Mouse (Mus musculus) lung, embryonic 14.5 days (tissue): ENCODE measurements around the gene Sprr2a2. TPM values are rescaled to one million over a fixed set of nuclear protein-coding genes. Genes with fewer than 3 reads are reported as not detected.
"Not testable (repeated sequence)": the region's sequence is repeated elsewhere in the genome, so short reads cannot be mapped to it uniquely, and the experiment has no call there.

ENCODE experiments used
- ATAC-seq: fragments of 200-750 bp; cut with Nextera tagmentation; 2 replicates; pipeline ENCODE4 v1.8.0; 2017; ENCODE audit warnings: mild to moderate bottlenecking, moderate TSS enrichment, moderate library complexity; ENCODE audit not compliant: insufficient read depth
- DNase-seq: peaks from one replicate; pipeline ENCODE4 v3.0.0-alpha.2; 2015
- H3K27ac ChIP-seq: fragments of 300-500 bp; sonication (generic); 2 replicates; pipeline ENCODE4 v1.5.1; 2014; ENCODE audit warnings: low read depth, mild to moderate bottlenecking, moderate library complexity
- H3K27me3 ChIP-seq: fragments of 300-500 bp; sonication (generic); 2 replicates; pipeline ENCODE4 v1.6.1; 2014; ENCODE audit warnings: low read length, control low read depth; ENCODE audit not compliant: insufficient read depth
- H3K36me3 ChIP-seq: fragments of 300-500 bp; sonication (generic); 2 replicates; pipeline ENCODE4 v1.6.1; 2014; ENCODE audit warnings: control low read depth; ENCODE audit not compliant: insufficient read depth
- H3K4me1 ChIP-seq: fragments of 300-500 bp; sonication (generic); 2 replicates; pipeline ENCODE4 v1.6.1; 2014; ENCODE audit warnings: antibody characterized with exemption, control low read depth; ENCODE audit not compliant: insufficient read depth
- H3K4me2 ChIP-seq: fragments of 300-500 bp; sonication (generic); 2 replicates; pipeline ENCODE4 v1.6.1; 2014; ENCODE audit warnings: mild to moderate bottlenecking
- H3K4me3 ChIP-seq: fragments of 300-500 bp; sonication (generic); 2 replicates; pipeline ENCODE4 v1.5.1; 2014; ENCODE audit warnings: low read depth, low read length
- H3K9ac ChIP-seq: fragments of 300-500 bp; sonication (generic); 2 replicates; pipeline ENCODE4 v1.6.1; 2014
- H3K9me3 ChIP-seq: fragments of 300-500 bp; sonication (generic); 2 replicates; pipeline ENCODE4 v1.6.1; 2016; ENCODE audit warnings: low read depth, low read length, control low read depth
- WGBS: fragments of 180-500 bp; shearing (Covaris S2); extraction: QIAGEN DNeasy Blood & Tissue Kit; methylation state at CpG from one replicate; pipeline ENCODE4 v1.1.7; 2014; 5-methylcytosine and 5-hydroxymethylcytosine counted together
- polyA plus RNA-seq: library from polyadenylated mRNA; unstranded; fragments of >200 nt; fragmentation: Nextera tagmentation; extraction: Ambion mirVana; gene quantifications from 2 replicates; pipeline ENCODE4 v1.2.1, GENCODE M21; 2014

Gene Sprr2a2
- polyA plus RNA-seq, 1 experiment from 2014 or later = 1.3 TPM

DNA sequence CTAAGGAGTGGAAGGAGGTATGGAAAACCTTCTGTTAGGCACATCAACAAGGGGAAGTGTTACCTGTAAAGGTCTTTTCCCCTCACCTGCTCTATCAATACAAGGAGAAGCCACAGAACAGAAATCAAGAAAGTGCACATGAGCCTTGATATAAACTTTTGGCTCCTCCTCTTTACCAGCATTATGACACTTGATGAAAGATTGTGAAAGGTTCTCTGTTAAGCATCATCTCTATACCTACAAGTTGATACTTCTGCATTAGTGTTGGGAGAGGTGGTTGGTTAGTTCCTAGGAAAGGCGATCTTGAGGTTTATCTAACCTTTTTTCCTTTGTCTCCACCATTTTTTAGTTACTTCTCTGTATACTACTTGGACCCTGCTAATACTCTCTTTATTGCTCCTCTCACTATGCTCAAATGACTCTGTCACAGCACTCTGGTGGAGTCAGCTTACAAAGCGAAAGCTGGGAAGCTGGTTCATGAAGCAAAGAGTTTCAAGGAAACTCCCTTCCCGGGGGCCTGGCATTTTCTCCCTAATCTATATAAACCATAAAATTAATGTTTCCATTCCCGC is 55.8 kb downstream of the Sprr2a2 start:
- ATAC-seq = peak; percentile 24; the same call in 1 of the 2 replicates
- H3K27ac ChIP-seq, DNase-seq, H3K9me3 ChIP-seq, H3K4me3 ChIP-seq, H3K4me2 ChIP-seq, H3K4me1 ChIP-seq, H3K9ac ChIP-seq, H3K36me3 ChIP-seq, H3K27me3 ChIP-seq: not testable (repeated sequence)
- no CpG with 5 or more reads among the region's 4 CpGs for WGBS

DNA sequence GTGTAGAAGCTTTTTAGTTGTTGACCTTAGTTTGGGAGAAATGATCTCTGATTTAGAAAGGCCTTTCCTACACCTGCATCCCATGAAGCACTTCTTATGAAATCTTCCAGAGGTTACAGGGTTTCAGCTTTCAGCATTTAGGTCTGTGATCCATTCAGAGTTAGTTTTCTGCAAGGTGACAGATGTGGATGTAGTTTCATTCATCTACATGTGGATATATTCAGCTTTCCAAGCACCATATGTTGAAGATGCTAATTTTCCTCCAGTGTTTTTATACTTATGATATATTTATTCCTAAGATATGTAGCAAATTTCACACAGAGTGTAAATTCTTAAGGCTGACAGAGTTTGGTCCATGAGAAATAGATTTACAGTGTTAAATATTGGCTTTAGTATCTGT is 57.8 kb downstream of the Sprr2a2 start:
- H3K36me3 ChIP-seq, ATAC-seq, H3K4me1 ChIP-seq, H3K9me3 ChIP-seq, H3K9ac ChIP-seq, H3K27me3 ChIP-seq, DNase-seq, H3K4me2 ChIP-seq, H3K27ac ChIP-seq, H3K4me3 ChIP-seq: not testable (repeated sequence)

DNA sequence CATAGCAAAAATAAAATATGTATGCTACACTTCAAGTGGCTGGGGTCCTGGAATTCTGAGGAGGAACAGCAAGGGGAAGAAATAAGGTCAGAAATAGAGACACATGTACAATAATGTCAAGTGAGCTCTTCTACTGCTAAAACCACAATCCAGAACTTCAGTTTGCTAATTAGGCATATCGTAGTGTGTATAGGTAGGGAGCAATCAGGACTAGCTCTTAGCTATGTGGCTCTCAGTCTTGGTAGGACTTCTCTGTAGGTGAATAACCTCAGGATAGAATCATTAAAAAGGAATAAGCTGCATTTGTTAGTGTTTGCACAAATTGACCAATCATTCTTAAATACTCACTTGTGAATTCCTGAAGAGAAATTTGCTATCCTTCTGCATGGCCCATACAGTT is 58.3 kb downstream of the Sprr2a2 start:
- not testable (repeated sequence) for H3K27me3 ChIP-seq, H3K27ac ChIP-seq, ATAC-seq, H3K36me3 ChIP-seq, H3K4me1 ChIP-seq, H3K4me3 ChIP-seq, DNase-seq, H3K4me2 ChIP-seq, H3K9me3 ChIP-seq, H3K9ac ChIP-seq
- WGBS = no CpG with 5 or more reads among the region's 1 CpGs

DNA sequence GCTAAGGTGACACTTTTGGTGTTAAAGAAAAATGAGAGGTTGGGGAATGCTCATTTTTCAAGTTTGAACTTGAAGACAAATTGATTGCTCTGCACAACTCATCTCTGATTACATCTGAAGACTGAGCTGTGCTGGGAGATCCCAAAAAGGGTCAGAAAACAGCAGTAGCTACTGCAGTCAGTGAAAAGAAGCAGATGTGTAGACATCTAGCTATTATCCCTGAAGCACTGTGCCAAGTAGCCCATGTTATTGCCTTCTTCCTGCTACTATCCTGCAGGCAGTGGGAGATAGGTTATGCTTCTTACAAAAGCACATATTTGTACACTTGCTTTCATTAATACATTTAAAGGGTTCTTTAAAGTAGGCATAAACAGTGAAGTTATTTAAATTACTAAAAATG is 63.9 kb downstream of the Sprr2a2 start:
- not testable (repeated sequence) for H3K4me1 ChIP-seq, H3K36me3 ChIP-seq, H3K27me3 ChIP-seq, ATAC-seq, H3K4me3 ChIP-seq, H3K9me3 ChIP-seq, H3K27ac ChIP-seq, H3K9ac ChIP-seq, DNase-seq, H3K4me2 ChIP-seq

DNA sequence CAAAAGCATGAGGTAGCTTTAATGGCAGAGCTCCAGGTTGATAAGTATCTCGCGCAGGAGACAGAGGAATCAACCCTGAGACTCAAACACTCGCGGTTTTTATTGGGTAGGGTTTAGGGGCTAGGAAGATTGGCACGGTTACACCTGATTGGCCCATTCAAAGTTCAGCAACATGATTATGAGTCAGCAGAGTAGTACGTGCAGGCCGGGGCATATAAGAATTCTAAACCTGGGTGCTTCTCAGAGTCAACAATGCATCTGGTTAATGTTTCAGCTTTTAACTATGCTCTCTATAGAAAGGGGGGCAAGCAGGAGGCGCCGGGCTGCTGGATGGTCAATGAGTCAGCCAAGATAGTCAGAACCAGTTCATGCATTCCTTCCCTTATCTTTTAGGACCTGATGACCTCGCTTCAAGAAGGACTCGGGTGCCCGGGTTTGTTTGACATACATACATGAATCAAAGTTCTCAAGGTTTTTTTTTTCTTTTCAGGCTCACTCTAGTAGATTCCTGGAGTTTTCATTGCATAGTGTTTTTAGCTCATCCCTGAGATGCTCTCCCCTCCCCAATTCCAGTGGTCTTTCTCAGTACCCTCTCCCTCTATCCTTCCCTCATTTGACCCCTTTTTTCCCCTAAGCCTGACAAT is 65.4 kb downstream of the Sprr2a2 start:
- not testable (repeated sequence) for H3K27ac ChIP-seq, H3K36me3 ChIP-seq, DNase-seq, H3K27me3 ChIP-seq, H3K4me3 ChIP-seq, H3K4me2 ChIP-seq, H3K4me1 ChIP-seq, H3K9me3 ChIP-seq, H3K9ac ChIP-seq
- 17% methylated on average over 5 of the region's 12 CpGs for WGBS
- peak; percentile 73 for ATAC-seq

DNA sequence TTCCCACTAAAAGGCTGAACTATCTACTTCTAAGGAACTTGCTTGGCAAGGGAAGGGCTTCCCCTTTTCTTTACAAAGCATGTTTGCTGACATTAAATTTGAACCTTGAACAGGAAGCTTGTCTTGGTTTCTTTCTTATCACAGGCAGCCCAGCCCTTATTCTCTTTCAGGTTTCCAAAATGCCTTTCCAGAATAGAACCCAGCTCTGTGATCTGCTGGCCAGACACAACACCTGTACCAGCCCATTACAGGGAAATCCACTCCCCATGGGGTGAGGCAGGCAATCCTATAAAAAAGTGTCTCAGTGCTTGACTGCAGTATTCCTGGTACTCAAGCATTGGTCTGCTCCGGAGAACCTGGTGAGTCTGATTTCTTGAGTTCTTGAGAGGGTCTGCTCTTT is 69.4 kb downstream of the Sprr2a2 start, which contains the start of gene Sprr2a3:
Sprr2a3 (plus strand) TSS at position 317 of the 400 bp plus-strand sequence.
- not testable (repeated sequence) for ATAC-seq
- 80% methylated on average over 1 of the region's 1 CpGs for WGBS

DNA sequence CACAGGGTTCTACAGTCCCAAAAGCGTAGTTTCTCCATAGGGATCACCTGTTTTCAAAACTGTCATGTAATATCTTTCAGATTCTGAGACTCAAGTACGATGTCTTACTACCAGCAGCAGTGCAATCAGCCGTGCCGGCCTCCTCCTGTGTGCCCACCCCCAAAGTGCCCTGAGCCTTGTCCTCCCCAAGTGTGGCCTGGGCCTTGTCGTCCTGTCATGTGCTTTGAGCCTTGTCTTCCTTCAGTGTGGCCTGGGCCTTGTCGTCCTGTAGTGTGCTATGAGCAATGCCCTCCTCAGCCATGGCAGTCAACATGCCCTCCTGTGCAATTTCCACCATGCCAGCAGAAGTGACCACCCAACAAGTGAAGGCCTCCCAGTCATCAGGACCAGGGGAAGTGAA is 72.8 kb downstream of the Sprr2a2 start:
- H3K9ac ChIP-seq, H3K4me1 ChIP-seq, H3K36me3 ChIP-seq, H3K4me2 ChIP-seq, H3K9me3 ChIP-seq, ATAC-seq, H3K27ac ChIP-seq, H3K4me3 ChIP-seq, H3K27me3 ChIP-seq, DNase-seq: not testable (repeated sequence)
- WGBS = 65% methylated on average over 3 of the region's 6 CpGs

More for the DNA sequence above, 69.4 kb downstream of the Sprr2a2 start, which contains the start of gene Sprr2a3:
- H3K4me1 ChIP-seq, H3K4me2 ChIP-seq, H3K27ac ChIP-seq, H3K27me3 ChIP-seq, H3K9me3 ChIP-seq, H3K4me3 ChIP-seq, H3K36me3 ChIP-seq, DNase-seq, H3K9ac ChIP-seq: not testable (repeated sequence)

Other genes with a start within 250 kb of the Sprr2a2 start
- not detected in 2 replicates for gene Pglyrp3, start 201.3 kb upstream of the Sprr2a2 start, polyA plus RNA-seq
- gene Lor, start 132.8 kb upstream of the Sprr2a2 start, polyA plus RNA-seq = 0.14 and 0.30 TPM in 2 replicates
- gene Prr9, start 92.0 kb upstream of the Sprr2a2 start, polyA plus RNA-seq = not detected in 2 replicates
- not detected in 2 replicates for gene Lelp1, start 73.2 kb upstream of the Sprr2a2 start, polyA plus RNA-seq
- gene Sprr2a1, start 121 bp upstream of the Sprr2a2 start, polyA plus RNA-seq = not detected in 2 replicates
- not detected in 2 replicates for gene Sprr2a3, start 69.5 kb downstream of the Sprr2a2 start, polyA plus RNA-seq
- not detected in 2 replicates for gene Sprr2b, start 100.7 kb downstream of the Sprr2a2 start, polyA plus RNA-seq
- not detected in 2 replicates for gene Sprr2d, start 123.2 kb downstream of the Sprr2a2 start, polyA plus RNA-seq
- gene Sprr2e, start 136.2 kb downstream of the Sprr2a2 start, polyA plus RNA-seq = not detected in 2 replicates
- gene Sprr2f, start 149.3 kb downstream of the Sprr2a2 start, polyA plus RNA-seq = not detected in 2 replicates
- not detected in 2 replicates for gene Sprr2h, start 169.8 kb downstream of the Sprr2a2 start, polyA plus RNA-seq
- not detected in 2 replicates for gene Sprr2i, start 192.1 kb downstream of the Sprr2a2 start, polyA plus RNA-seq
- gene Sprr2j-ps, start 202.2 kb downstream of the Sprr2a2 start, polyA plus RNA-seq = not detected in 2 replicates
- gene Gm9774, start 213.5 kb downstream of the Sprr2a2 start, polyA plus RNA-seq = 7.7 and 7.9 TPM in 2 replicates
- not detected in 2 replicates for gene Sprr2k, start 216.7 kb downstream of the Sprr2a2 start, polyA plus RNA-seq
- gene Sprr1b, start 222.9 kb downstream of the Sprr2a2 start, polyA plus RNA-seq = not detected in 2 replicates
- gene Sprr3, start 242.8 kb downstream of the Sprr2a2 start, polyA plus RNA-seq = not detected in 2 replicates